Mouse (Mus musculus): ENCODE measurements around the gene Lrig1. TPM values are rescaled to one million over a fixed set of nuclear protein-coding genes. Genes with fewer than 3 reads are reported as not detected.

Gene Lrig1
- polyA plus RNA-seq, 1 experiment = 3.0 TPM

DNA sequence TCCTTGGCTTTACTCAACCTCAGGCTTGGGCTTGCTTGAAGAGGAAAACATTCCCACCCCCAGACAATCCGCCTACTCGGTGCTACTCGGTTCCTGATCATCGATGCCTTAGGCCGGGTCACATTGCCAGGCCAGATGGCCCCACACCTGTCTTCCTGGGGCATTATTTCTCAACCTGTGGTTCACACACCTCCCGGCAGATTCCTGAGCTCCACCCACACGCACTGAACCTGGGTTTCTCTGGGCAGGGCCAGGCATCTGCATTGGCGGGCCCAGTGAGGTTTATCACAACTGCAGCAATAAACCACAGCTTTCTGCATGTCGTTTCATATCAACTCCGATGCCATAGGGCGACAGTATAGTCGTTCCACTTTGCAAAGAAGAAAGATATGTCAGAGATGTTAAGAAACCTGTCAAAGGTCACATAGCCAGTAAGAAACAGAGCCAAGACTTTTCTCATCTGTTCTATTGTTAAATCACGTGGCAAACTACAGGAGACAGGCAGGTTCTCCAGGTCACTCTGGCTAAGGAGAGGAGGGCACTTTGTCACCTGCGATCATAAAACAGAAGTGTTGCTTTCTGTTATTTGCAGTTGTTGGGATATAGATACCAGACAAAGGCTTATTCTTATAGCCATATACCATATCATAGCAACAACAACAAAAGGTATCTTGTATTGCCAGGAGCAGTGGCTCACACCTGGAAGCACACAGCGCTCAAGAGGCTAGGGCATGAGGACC lies 18.8 kb upstream of the Lrig1 start:
- H3K27ac ChIP-seq (ENCODE audit: control insufficient read depth, insufficient read depth, low read depth, low read length, poor library complexity) = no peak overlapping the region
- TF ChIP-seq CTCF (IDR thresholded peaks at IDR 0.05; ENCODE audit: control insufficient read depth, insufficient read depth, low read length) (no peak), POLR2A (IDR thresholded peaks at IDR 0.05; ENCODE audit: borderline replicate concordance, control insufficient read depth, low read depth, low read length) (no peak)
- 72% methylated on average over 15 of the region's 15 CpGs for WGBS
- no peak overlapping the region for H3K4me3 ChIP-seq (replicated peaks; ENCODE audit: control insufficient read depth, low read depth, low read length)
- H3K4me1 ChIP-seq (ENCODE audit: control insufficient read depth, insufficient read depth, low read length) = no peaks in the 10 kb centered on the region

GRCm38 (mm10) chr6:94717705-94718489 lies 17.9 kb upstream of the Lrig1 start:
- TF ChIP-seq POLR2A (IDR thresholded peaks at IDR 0.05; ENCODE audit: borderline replicate concordance, control insufficient read depth, low read depth, low read length) (no peak), CTCF (IDR thresholded peaks at IDR 0.05; ENCODE audit: control insufficient read depth, insufficient read depth, low read length) (no peak)
- Histone ChIP-seq H3K4me3 (replicated peaks; ENCODE audit: control insufficient read depth, low read depth, low read length) (no peak overlapping the region), H3K27ac (ENCODE audit: control insufficient read depth, insufficient read depth, low read depth, low read length, poor library complexity) (no peak overlapping the region), H3K4me1 (ENCODE audit: control insufficient read depth, insufficient read depth, low read length) (no peaks in the 10 kb centered on the region)
- WGBS = 77% methylated on average over 7 of the region's 7 CpGs

GRCm38 (mm10) chr6:94715645-94715940 lies 15.6 kb upstream of the Lrig1 start:
- WGBS = 72% methylated on average over 4 of the region's 4 CpGs

DNA sequence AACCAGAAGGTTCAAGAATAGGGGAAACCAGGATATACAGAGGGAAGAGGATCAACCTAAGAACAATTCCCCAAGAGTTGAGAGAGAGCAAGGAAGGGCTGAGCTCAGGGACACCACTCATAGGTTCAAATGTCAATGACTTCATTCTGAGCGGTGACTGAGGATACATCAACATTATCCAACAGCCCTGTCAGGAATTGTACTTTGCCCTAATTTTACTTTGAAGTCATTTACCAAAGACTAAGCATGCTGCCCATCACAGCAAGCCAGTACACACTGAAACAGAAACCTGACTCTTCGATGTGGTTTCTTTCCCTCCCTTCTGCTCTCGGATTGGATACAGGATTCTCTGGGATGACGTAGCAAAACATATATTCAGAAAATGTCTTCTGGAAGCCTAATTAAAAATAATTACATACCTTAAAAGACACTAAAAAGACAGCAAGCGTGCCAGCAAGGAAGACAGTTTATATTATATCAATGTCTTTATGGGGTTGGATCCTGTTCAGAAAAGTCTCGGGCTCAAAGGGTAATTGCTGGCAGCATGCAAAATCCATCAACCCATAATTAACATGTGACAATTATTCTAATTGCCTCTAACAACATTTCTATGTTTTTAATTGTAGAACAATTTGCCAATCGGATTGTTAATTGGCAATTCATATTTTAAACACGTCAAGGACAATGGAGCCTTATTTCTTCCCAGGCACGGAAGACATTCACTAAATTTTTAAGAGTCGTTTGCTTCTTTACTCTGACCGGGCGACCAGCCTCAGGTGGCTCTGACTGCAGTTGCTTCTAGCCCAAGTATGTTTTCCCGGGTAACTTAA lies 15.1 kb upstream of the Lrig1 start:
- Histone ChIP-seq H3K4me3 (replicated peaks; ENCODE audit: control insufficient read depth, low read depth, low read length) (no peak overlapping the region), H3K4me1 (ENCODE audit: control insufficient read depth, insufficient read depth, low read length) (no peaks in the 10 kb centered on the region), H3K27ac (ENCODE audit: control insufficient read depth, insufficient read depth, low read depth, low read length, poor library complexity) (no peak overlapping the region)
- WGBS = 78% methylated on average over 13 of the region's 13 CpGs
- TF ChIP-seq POLR2A (IDR thresholded peaks at IDR 0.05; ENCODE audit: borderline replicate concordance, control insufficient read depth, low read depth, low read length) (no peak), CTCF (IDR thresholded peaks at IDR 0.05; ENCODE audit: control insufficient read depth, insufficient read depth, low read length) (no peak)

More at GRCm38 (mm10) chr6:94715645-94715940, 15.6 kb upstream of the Lrig1 start:
- no peaks in the 10 kb centered on the region for H3K4me1 ChIP-seq (ENCODE audit: control insufficient read depth, insufficient read depth, low read length)
- TF ChIP-seq CTCF (IDR thresholded peaks at IDR 0.05; ENCODE audit: control insufficient read depth, insufficient read depth, low read length) = no peak
- no peak for TF ChIP-seq POLR2A (IDR thresholded peaks at IDR 0.05; ENCODE audit: borderline replicate concordance, control insufficient read depth, low read depth, low read length)
- H3K4me3 ChIP-seq (replicated peaks; ENCODE audit: control insufficient read depth, low read depth, low read length) = no peak overlapping the region
- no peak overlapping the region for H3K27ac ChIP-seq (ENCODE audit: control insufficient read depth, insufficient read depth, low read depth, low read length, poor library complexity)

GRCm38 (mm10) chr6:94709832-94710231 lies 9.9 kb upstream of the Lrig1 start:
- Histone ChIP-seq H3K4me3 (replicated peaks; ENCODE audit: control insufficient read depth, low read depth, low read length) (no peak overlapping the region), H3K27ac (ENCODE audit: control insufficient read depth, insufficient read depth, low read depth, low read length, poor library complexity) (no peak overlapping the region), H3K4me1 (ENCODE audit: control insufficient read depth, insufficient read depth, low read length) (no peaks in the 10 kb centered on the region)
- TF ChIP-seq POLR2A (IDR thresholded peaks at IDR 0.05; ENCODE audit: borderline replicate concordance, control insufficient read depth, low read depth, low read length) = no peak
- TF ChIP-seq CTCF (IDR thresholded peaks at IDR 0.05; ENCODE audit: control insufficient read depth, insufficient read depth, low read length) = no peak
- WGBS = 58% methylated on average over 3 of the region's 3 CpGs

- WGBS = 71% methylated on average over 1 of the region's 1 CpGs
- Histone ChIP-seq H3K4me3 (replicated peaks; ENCODE audit: control insufficient read depth, low read depth, low read length) (no peak overlapping the region), H3K4me1 (ENCODE audit: control insufficient read depth, insufficient read depth, low read length) (no peaks in the 10 kb centered on the region), H3K27ac (ENCODE audit: control insufficient read depth, insufficient read depth, low read depth, low read length, poor library complexity) (no peak overlapping the region)
- TF ChIP-seq CTCF (IDR thresholded peaks at IDR 0.05; ENCODE audit: control insufficient read depth, insufficient read depth, low read length) = no peak
- no peak for TF ChIP-seq POLR2A (IDR thresholded peaks at IDR 0.05; ENCODE audit: borderline replicate concordance, control insufficient read depth, low read depth, low read length)
Observed at GRCm38 (mm10) chr6:94709150-94709549, 9.2 kb upstream of the Lrig1 start.

- no peaks in the 10 kb centered on the region for H3K4me1 ChIP-seq (ENCODE audit: control insufficient read depth, insufficient read depth, low read length)
- TF ChIP-seq POLR2A (IDR thresholded peaks at IDR 0.05; ENCODE audit: borderline replicate concordance, control insufficient read depth, low read depth, low read length) (no peak), CTCF (IDR thresholded peaks at IDR 0.05; ENCODE audit: control insufficient read depth, insufficient read depth, low read length) (no peak)
- 74% methylated on average over 5 of the region's 5 CpGs for WGBS
- no peak overlapping the region for H3K27ac ChIP-seq (ENCODE audit: control insufficient read depth, insufficient read depth, low read depth, low read length, poor library complexity)
- no peak overlapping the region for H3K4me3 ChIP-seq (replicated peaks; ENCODE audit: control insufficient read depth, low read depth, low read length)
Observed at GRCm38 (mm10) chr6:94707254-94707653, 7.3 kb upstream of the Lrig1 start.

DNA sequence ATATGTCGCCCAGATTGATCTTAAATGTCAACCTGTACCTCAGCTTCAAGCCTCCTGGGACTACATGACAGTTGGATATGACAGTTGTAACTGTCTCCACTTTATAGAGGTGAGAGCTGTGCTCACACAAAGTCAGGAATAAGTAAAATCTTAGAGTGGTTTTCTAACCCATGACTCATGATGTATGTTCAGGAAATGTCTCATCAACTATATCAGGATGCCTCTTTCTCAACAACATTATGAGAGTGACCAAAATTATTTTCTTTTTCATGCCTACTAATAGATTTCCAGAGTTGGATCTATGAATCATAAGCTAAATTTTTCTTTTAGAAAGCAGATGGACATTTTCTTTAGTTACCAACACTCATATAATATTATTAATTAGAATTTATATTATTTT lies 6.0 kb upstream of the Lrig1 start:
- Histone ChIP-seq H3K4me3 (replicated peaks; ENCODE audit: control insufficient read depth, low read depth, low read length) (no peak overlapping the region), H3K27ac (ENCODE audit: control insufficient read depth, insufficient read depth, low read depth, low read length, poor library complexity) (no peak overlapping the region), H3K4me1 (ENCODE audit: control insufficient read depth, insufficient read depth, low read length) (no peaks in the 10 kb centered on the region)
- 63% methylated on average over 1 of the region's 1 CpGs for WGBS
- no peak for TF ChIP-seq POLR2A (IDR thresholded peaks at IDR 0.05; ENCODE audit: borderline replicate concordance, control insufficient read depth, low read depth, low read length)
- no peak for TF ChIP-seq CTCF (IDR thresholded peaks at IDR 0.05; ENCODE audit: control insufficient read depth, insufficient read depth, low read length)

Data from bone marrow, adult 2 months (tissue).